Mouse (Mus musculus) ovary, postnatal 14 days (tissue): ENCODE measurements around the gene Pqlc3.

Experiments
- DNase-seq: peaks from one replicate; pipeline ENCODE4 v3.0.0; 2022; ENCODE audit warnings: low spot score

The Pqlc3 gene

DNA sequence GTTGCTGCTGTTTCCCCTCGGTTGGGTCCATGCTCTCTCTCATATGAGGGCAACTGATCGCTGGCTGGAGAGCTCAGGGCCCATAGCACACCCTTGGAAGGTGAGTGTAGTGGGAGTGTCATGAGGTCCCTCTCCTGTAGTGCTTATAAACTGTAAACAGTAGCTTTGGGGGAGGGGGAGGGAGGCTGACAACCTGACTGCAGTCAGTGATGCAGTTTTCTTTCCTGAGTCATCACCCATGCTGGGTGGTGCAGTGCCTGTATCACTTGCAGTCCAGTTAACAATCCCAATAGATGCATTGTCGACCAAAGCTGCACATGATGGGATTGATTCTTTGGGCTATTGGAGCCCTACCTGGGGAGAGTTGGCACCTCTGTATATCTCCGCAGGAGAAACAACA, 1.0 kb upstream of the Pqlc3 start:
- no peak for DNase-seq

DNA sequence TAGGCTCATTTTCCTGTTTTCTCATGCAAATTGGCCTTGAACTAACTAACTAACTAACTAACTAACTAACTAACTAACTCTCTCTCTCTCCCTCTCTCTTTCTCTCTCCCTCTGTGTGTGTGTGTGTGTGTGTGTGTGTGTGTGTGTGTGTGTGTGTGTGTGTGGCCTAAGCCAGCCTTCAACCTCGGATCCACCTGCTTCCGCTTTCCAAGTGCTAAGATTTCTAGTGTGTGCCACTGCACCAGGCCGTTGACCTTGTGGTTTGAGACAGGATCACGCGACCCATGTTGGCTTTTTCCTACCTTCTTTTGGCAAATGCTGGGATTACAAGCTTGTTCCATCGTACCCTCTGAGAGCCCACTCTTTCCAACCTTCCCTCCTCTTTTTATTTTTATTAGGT, 420 bp upstream of the Pqlc3 start:
- DNase-seq, result no peak

DNA sequence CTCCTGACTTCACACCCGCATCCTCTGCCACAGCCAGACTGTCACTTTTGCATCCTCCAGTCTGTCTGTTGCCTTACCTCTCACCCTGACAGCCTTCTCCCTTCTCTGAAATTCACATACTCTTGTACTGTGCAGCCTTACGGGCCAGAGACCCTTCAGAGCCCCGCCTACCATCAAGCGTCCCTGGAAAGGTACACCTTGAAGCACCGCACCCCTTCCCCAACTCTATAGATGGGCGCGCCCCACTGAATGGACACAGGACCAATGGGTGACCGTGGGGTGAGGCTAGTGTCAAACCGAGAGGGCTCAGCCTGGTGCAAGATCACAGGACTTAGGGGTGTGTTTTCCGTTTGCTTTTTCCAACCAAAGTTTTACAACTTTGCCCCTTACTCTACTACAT, 1.1 kb downstream of the Pqlc3 start:
- DNase-seq, result no peak

DNA sequence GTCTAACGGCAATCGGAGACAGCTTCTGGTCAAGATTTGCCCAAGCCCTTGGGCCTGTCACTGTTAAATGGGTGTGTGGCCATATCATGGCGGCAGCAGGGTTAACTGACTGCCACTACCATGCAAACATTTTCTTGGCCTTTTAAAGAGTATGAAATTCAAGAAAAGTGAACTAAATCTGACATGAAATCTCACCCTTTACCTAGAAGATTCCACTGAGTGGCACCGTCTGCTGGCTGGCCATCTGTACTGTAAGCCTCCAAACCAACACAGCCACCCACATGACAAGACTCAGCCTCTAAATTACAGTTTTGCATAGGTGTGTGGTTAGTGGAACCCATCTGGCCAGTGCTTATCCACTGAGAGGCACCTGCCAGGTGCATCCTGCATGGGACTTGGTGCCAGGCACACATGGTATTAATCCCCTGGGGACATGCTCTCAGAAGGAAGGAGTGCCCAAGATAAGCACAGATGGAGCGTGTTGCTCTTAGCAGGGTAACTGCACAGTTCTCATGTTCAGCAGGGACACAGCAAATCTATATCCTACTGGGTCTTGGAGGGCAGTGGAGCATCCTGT, 3.2 kb downstream of the Pqlc3 start:
- no peak for DNase-seq

DNA sequence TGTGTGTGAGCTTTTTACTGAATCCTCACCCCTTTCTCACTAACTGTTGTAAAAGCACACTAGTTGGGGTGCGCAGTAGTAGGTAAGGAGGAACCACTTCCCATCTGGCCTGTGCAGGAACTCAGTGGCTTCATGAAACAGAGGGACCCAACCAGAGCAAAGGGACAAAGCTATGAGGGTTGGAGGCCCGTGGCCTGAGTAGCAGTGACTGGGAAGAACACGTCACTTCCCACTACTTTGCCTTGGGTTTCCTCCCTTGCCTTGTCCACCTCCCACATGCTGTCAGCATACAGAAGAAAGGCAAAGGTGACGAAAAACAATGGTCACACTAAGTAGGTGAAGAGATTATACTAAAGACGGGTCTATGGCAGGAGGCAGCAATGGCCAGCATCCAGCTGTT, 3.9 kb downstream of the Pqlc3 start:
- DNase-seq, result no peak

DNA sequence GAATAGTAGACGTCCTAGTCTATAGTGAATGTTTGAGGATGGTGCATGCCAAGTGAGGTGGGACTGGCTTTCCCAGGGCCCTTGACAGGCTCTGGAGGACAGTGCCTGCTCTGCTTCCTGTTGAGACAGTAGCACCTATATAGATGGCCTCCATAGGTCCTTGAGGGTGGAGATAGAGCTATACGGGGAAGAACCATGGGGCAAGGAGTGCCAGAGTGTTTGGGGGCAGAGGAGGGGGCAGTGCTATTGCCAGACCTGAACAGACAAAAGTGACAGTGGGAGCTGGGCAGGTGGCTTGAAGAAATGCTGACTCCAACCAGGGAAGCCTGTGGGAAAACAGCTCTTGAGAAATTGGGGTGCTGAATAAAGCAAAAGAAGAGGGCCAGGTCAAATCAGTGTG, 5.9 kb downstream of the Pqlc3 start:
- DNase-seq, result no peak

DNA sequence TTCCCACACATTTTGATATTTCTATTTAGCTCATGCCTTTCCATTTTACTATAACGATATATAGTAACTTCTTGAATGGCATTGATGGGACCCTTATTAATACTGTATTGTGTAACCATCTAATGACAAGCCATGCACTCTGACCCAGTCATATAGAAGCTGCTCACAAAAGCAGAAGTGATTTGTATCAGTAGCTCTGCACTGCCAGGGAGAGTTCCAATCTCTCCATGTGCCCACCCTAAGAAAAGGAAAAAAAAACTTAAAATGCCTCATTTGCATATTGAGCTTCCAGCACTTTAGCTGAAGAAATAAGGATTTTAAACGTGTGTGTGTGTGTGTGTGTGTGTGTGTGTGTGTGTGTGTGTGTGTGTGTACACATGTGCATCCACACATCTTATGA, 7.9 kb downstream of the Pqlc3 start:
- DNase-seq, result no peak

DNA sequence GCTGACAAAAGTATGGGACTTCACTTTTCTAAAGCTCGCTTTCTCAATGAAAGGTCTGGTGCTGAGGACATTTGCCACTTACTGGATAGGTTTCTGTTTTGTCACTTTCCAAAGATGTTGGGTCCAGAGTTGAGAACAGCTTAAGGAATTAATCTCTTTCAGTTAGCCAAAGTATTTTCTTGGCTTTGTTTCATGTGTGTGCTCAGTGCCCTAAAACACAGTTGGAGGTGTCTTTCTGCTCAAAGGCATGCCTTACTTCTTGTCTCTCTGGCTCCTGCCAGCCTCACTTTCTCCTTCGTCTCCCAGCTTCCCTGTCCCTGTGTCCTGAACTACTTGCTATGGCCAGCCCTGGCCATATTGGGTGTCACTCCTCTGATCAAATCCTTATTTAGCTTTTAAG, 8.8 kb downstream of the Pqlc3 start:
- no peak for DNase-seq

DNA sequence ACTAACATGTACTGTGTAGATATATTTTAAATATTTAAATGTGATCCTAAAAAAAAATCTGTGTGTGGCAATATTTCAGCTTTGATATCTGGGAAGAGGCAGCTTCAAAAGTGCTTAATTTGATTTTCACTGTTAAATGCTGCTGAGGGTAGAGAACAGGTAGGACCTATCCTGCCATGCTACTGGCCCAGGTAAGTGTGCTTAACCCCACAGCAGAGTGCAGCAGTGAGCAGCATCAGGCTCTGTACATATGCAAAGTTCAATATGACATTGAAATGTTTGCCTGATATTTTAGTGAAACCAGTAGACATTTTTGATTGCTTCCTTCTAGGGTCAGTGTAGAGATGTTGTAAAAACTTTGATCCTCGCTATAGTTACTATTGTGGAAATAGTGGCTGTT, 14.4 kb downstream of the Pqlc3 start:
- DNase-seq, result no peak

DNA sequence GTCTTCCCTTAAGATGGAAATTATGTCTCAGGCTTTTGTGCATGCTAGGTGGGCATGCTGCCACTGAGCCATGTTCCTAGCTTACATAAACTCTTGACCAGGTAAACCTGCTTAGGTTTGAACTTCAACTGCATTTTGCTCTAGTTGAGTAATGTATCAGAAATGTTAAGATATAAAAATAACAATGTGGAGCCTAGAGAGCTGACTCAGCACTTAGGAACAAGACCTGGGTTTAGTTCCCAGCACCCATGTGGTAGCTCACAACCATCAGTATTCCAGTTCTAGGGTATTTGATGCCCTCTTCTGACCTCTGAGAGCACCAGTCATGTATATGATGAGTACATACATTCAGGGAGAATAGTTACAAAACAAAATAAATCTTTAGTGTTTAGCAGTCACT, 23.1 kb downstream of the Pqlc3 start:
- DNase-seq, result no peak

DNA sequence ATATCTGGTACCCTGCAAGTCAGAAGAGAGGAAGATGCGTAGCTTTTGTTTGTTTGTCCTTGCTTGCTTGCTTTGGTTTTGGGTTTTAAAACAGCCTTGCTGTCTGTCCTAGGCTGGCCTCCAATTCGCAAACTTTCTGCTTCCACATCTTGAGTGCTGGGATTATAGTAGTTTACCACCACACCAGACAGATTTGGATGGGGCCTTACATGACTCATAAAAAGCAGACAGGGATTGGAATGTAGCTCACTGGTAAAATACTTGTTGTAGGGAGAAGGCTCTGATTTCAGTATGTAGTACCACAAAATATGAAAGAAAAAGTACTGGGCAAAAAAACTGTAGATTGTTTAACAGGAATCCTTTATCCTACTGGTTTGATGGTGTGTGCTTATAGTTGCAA, 33.4 kb downstream of the Pqlc3 start:
- no peak for DNase-seq

DNA sequence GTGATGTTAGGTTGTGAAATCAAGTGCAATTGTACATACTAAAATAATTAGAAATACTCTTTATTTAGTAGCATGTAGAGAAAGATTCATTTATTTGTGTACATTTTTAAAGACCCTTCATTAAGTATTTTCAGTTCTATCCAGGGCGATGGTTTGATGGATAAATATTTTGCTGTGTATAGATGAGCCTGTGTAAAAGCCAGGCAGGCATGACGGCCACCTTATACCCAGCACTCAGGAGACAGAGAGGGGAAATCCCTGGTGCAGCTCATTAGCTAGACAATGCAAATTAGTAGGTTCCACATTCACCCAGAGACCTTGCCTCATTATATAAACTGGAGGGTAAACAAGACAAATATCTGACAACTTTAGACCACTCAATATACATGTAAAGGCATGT, 36.9 kb downstream of the Pqlc3 start:
- no peak for DNase-seq

DNA sequence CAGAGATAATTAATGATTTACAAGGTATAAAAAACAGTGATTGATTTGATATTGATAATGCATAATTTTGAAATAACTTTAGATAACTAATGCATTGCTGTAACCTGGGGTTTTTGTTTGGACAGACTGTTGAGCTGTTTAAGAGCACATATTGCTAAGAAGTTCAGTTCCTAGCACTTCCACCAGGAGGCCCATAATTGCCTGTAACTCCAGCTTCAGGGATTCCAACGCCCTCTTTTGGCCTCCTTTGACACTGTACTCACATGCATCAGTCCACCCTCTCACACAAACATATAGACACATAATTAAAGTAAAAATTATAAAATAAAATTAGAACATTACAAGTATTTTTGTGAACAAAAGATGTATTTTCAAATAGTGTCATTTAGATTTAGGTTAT, 41.4 kb downstream of the Pqlc3 start:
- no peak for DNase-seq

DNA sequence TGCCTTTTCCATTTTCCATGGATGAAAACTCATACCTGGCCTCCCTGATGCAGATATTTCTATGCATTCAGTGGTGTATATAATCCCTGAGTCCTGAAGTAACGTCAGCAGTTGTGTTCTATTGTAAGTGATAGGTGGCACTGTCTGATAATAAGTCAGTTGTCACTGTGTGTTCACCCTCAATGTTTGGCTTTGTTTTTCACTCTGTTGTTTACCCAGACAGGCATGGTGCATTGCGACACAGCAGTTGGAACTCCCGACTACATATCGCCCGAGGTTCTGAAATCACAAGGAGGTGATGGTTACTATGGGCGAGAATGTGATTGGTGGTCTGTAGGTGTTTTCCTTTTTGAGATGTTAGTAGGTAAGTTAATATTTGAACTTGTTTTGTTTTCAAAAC, 52.0 kb downstream of the Pqlc3 start:
- no peak for DNase-seq

DNA sequence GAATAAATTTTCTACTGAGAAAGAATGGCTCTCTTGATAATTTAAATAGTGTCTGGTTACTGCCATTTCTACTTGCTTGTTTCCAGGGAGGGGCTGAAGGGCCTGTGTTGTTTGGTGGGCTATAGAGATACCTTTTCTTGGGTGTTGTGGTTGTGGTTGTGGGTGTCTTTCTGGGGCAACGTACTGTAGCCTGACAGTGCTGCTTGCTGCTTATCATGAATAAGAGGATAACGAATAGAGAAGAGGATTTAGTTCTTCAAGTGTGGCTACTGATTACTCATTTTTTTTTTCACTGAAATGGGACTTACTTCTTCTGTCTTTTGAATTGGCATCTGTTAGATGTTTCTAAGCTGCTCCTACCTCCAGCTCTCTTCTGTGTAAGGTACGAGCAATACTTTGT, 58.2 kb downstream of the Pqlc3 start:
- no peak for DNase-seq
